Mouse (Mus musculus): ENCODE measurements around the gene Fbxo44. TPM values are rescaled to one million over a fixed set of nuclear protein-coding genes. Genes with fewer than 3 reads are reported as not detected.
A peak's percentile ranks its signal among the peaks of the same experiment; 100 is the strongest.

Gene Fbxo44
- polyA plus RNA-seq, 1 experiment from 2014 or later: 20.4 TPM

DNA sequence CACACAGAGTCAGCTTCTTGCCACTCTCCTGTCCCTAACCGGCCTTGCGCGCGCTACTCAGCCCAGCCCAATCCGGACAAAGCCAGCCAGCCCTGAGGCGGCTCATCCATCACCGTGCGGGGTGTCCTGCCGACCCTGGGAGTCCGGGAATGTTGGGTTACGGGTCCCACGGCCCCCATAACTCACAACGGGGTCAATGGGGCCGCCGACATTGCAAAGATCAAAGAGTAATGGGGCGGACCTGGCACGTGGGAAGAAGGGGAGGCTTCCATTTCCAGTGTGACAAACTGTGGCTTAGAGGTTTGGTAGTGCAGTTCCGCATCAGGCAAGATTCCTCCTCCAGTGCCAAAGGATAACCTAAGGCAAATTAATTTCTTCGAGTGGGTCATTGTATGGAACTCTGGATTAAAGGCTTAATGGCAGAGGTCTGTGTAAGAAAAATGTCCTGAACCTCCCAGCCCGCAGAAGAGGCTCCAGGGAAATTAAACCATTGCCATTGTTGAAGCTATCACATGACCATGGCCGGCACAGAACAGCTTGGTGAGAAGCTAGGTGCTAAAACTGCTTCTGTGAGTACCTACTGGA, 28.7 kb downstream of the Fbxo44 start:
- H3K9me3 ChIP-seq (replicated peaks; ENCODE audit: control insufficient read depth, low read length): no peaks in the 10 kb centered on the region
- no peak overlapping the region for H3K27ac ChIP-seq (ENCODE audit: low read depth, low read length)
- ATAC-seq (replicated peaks; ENCODE audit: insufficient number of reproducible peaks, low FRiP score, low TSS enrichment): peak; percentile 28; the same call in 1 of the 2 replicates
- peak overlapping the region; percentile 96 for H3K4me2 ChIP-seq
- under 1% methylated on average over 21 of the region's 21 CpGs for WGBS (ENCODE audit: insufficient replicate concordance)
- peaks cover 4% of the 10 kb centered on the region; the same call in 1 of the 2 replicates for H3K4me1 ChIP-seq (ENCODE audit: control insufficient read depth, insufficient read depth, low read length)
- peak overlapping the region; percentile 62 for H3K4me3 ChIP-seq (ENCODE audit: low read depth, low read length)
- peaks cover 54% of the 10 kb centered on the region for H3K27me3 ChIP-seq (ENCODE audit: control insufficient read depth, insufficient read depth, low read length)
- no peaks in the 10 kb centered on the region for H3K36me3 ChIP-seq (ENCODE audit: control insufficient read depth, insufficient read depth, low read length)
- no peak overlapping the region for H3K9ac ChIP-seq (ENCODE audit: low read depth, low read length)

DNA sequence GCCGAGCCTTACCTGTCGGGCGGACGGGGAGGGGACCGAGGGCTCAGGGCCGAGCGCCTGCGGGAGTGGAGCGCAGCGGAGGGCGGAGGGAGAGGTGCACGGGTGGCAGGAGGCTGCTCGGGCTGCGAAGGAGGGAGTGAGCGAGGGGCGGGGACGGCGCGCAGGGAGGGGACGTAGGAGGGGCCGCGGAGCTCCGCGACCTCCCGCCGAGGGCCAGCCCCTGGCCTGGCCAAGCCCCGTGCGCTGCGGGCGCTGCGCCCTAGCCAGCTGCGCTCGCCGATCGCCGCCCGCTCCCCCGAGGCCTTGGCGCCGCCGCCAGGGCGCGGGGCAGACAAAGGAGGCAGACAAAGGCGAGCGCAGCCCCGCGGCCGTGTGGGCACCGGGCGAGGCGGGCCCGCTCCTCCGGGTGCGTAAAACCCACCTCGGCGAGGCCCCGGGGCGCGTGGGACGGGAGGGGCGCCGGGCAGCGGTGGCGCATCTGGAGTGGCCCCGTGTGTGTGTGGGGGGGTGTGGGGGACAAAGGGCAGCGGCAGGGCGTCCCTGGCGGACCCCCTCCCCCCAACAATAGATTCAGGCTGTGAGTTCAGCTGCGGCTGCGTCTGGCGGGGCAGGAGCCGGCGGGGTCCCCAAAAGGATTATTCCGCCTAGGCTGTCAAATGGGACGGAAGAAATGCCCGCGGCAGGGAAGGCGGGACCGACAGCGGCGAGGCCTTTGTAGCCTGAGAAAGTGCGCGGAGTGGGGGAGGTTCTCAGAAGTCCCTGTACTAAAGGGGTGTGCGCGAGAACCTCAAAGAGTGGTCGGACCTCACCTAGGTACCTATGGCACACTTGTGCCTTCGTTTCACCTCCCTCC, 29.5 kb downstream of the Fbxo44 start, which contains the start of gene Draxin:
Draxin (minus strand) TSS at position 138 of the 853 bp plus-strand sequence.
- Histone ChIP-seq H3K4me1 (ENCODE audit: control insufficient read depth, insufficient read depth, low read length) (peaks cover 4% of the 10 kb centered on the region; the same call in 1 of the 2 replicates), H3K4me3 (ENCODE audit: low read depth, low read length) (peak within 1 kb of the TSS; percentile 62), H3K36me3 (ENCODE audit: control insufficient read depth, insufficient read depth, low read length) (no peaks in the 10 kb centered on the region), H3K4me2 (peak within 1 kb of the TSS; percentile 96), H3K9me3 (replicated peaks; ENCODE audit: control insufficient read depth, low read length) (no peaks in the 10 kb centered on the region), H3K27me3 (ENCODE audit: control insufficient read depth, insufficient read depth, low read length) (peaks cover 55% of the 10 kb centered on the region), H3K9ac (ENCODE audit: low read depth, low read length) (peak within 1 kb of the TSS; percentile 68), H3K27ac (ENCODE audit: low read depth, low read length) (no peak within 1 kb of the TSS)
- under 1% methylated on average over 76 of the region's 87 CpGs for WGBS (ENCODE audit: insufficient replicate concordance)
- peak; percentile 71 for ATAC-seq (replicated peaks; ENCODE audit: insufficient number of reproducible peaks, low FRiP score, low TSS enrichment)

DNA sequence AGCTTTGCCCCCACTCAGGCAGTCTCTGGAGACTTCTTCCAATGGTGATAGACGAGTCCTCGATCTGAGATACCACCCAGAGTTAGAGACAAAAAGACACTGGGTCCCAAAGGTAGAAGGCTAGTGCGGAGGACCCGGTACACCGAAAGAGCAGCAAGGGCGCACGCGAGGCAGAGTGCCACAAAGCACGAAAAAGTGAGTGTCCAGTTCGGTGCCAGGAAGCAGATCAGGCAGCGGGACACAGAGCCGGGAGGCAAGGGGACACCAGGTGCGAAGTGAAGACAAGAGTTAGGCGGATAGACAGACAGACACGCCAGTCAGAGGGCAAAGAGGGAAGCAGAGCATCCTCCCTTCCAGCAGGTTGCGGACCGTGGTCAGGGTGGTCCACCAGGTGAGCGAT, 30.1 kb downstream of the Fbxo44 start, which contains the start of gene Mad2l2:
Mad2l2 (plus strand) TSS at position 252 of the 400 bp plus-strand sequence.
- H3K4me3 ChIP-seq (ENCODE audit: low read depth, low read length): peak within 1 kb of the TSS; percentile 62
- peak within 1 kb of the TSS; percentile 68 for H3K9ac ChIP-seq (ENCODE audit: low read depth, low read length)
- no peaks in the 10 kb centered on the region for H3K36me3 ChIP-seq (ENCODE audit: control insufficient read depth, insufficient read depth, low read length)
- peak within 1 kb of the TSS; percentile 96 for H3K4me2 ChIP-seq
- 1% methylated on average over 17 of the region's 18 CpGs for WGBS (ENCODE audit: insufficient replicate concordance)
- peaks cover 4% of the 10 kb centered on the region; the same call in 1 of the 2 replicates for H3K4me1 ChIP-seq (ENCODE audit: control insufficient read depth, insufficient read depth, low read length)
- no peak for ATAC-seq (replicated peaks; ENCODE audit: insufficient number of reproducible peaks, low FRiP score, low TSS enrichment)
- H3K9me3 ChIP-seq (replicated peaks; ENCODE audit: control insufficient read depth, low read length): no peaks in the 10 kb centered on the region
- peaks cover 55% of the 10 kb centered on the region for H3K27me3 ChIP-seq (ENCODE audit: control insufficient read depth, insufficient read depth, low read length)
- H3K27ac ChIP-seq (ENCODE audit: low read depth, low read length): no peak within 1 kb of the TSS

DNA sequence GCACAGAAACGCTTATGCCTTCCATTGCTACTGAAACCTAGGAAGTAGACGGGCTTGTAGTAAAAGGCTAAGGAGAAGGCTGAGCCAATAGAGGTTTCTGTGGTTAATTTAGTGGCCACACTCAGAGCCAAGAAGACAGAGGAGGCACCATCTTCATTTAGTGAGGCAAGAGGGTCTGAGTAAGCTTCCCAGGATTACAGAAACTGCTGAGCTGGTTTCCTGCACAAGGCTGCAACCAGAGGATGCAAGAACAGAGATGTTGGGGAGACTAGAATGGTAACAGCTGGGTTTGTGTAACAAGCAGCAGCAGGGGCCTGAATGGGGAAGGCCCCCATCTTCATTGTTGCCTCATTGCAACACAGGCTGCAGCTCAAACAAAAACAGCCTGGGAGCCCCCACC, 31.6 kb downstream of the Fbxo44 start:
- Histone ChIP-seq H3K9ac (ENCODE audit: low read depth, low read length) (no peak overlapping the region), H3K27me3 (ENCODE audit: control insufficient read depth, insufficient read depth, low read length) (peaks cover 59% of the 10 kb centered on the region), H3K36me3 (ENCODE audit: control insufficient read depth, insufficient read depth, low read length) (no peaks in the 10 kb centered on the region), H3K4me3 (ENCODE audit: low read depth, low read length) (no peak overlapping the region), H3K9me3 (replicated peaks; ENCODE audit: control insufficient read depth, low read length) (no peaks in the 10 kb centered on the region), H3K4me2 (no peak overlapping the region), H3K27ac (ENCODE audit: low read depth, low read length) (no peak overlapping the region), H3K4me1 (ENCODE audit: control insufficient read depth, insufficient read depth, low read length) (peaks cover 4% of the 10 kb centered on the region; the same call in 1 of the 2 replicates)
- 58% methylated on average over 2 of the region's 2 CpGs for WGBS (ENCODE audit: insufficient replicate concordance)
- ATAC-seq (replicated peaks; ENCODE audit: insufficient number of reproducible peaks, low FRiP score, low TSS enrichment): no peak

DNA sequence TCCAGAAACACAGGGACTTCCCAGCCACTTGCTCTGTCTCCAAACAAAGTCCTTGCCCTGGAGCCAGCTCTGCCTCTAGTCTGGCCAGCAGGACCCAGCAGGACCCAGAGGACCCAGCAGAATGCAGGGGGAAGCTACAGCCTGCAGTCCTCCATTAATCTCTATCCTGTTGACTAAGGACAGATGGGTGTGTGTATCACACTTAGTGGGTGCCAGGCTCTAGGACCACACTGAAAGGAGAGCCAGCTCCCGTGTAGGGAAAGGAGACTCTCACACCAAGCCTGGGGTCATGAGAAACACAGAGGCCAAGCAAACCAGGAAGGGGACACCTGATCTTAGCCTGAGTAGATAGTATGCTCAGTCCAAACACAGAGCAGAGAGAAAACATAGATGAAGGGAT, 32.0 kb downstream of the Fbxo44 start:
- no peaks in the 10 kb centered on the region for H3K9me3 ChIP-seq (replicated peaks; ENCODE audit: control insufficient read depth, low read length)
- no peak for ATAC-seq (replicated peaks; ENCODE audit: insufficient number of reproducible peaks, low FRiP score, low TSS enrichment)
- H3K27ac ChIP-seq (ENCODE audit: low read depth, low read length): no peak overlapping the region
- WGBS (ENCODE audit: insufficient replicate concordance): 38% methylated on average over 1 of the region's 1 CpGs
- no peak overlapping the region for H3K4me2 ChIP-seq
- H3K27me3 ChIP-seq (ENCODE audit: control insufficient read depth, insufficient read depth, low read length): peaks cover 60% of the 10 kb centered on the region
- no peak overlapping the region for H3K9ac ChIP-seq (ENCODE audit: low read depth, low read length)
- no peaks in the 10 kb centered on the region for H3K36me3 ChIP-seq (ENCODE audit: control insufficient read depth, insufficient read depth, low read length)
- H3K4me1 ChIP-seq (ENCODE audit: control insufficient read depth, insufficient read depth, low read length): peaks cover 4% of the 10 kb centered on the region; the same call in 1 of the 2 replicates
- no peak overlapping the region for H3K4me3 ChIP-seq (ENCODE audit: low read depth, low read length)

DNA sequence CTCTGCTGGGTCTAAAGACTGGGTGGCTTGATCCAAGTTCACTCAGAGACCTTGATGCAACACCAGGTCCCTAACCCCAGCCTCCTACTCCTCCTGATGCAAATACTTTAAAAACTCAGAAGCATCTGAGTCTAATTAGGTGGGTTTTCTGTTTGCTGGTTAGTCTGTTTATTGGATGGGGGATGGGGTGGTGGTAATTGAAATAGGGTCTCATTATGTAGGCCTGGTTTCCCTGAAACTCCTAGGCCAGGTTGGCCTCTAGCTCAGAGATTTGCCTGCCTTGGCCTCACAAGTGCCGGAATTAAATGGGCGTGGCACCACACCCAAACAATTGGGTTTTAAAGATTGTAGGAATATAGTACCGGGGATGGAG, 37.6 kb downstream of the Fbxo44 start:
- WGBS (ENCODE audit: insufficient replicate concordance): 73% methylated on average over 3 of the region's 3 CpGs
- no peak overlapping the region for H3K9ac ChIP-seq (ENCODE audit: low read depth, low read length)
- no peak overlapping the region for H3K4me2 ChIP-seq
- peaks cover 12% of the 10 kb centered on the region for H3K27me3 ChIP-seq (ENCODE audit: control insufficient read depth, insufficient read depth, low read length)
- no peak overlapping the region for H3K27ac ChIP-seq (ENCODE audit: low read depth, low read length)
- ATAC-seq (replicated peaks; ENCODE audit: insufficient number of reproducible peaks, low FRiP score, low TSS enrichment): no peak
- H3K9me3 ChIP-seq (replicated peaks; ENCODE audit: control insufficient read depth, low read length): no peaks in the 10 kb centered on the region
- H3K4me1 ChIP-seq (ENCODE audit: control insufficient read depth, insufficient read depth, low read length): no peaks in the 10 kb centered on the region
- H3K36me3 ChIP-seq (ENCODE audit: control insufficient read depth, insufficient read depth, low read length): no peaks in the 10 kb centered on the region
- H3K4me3 ChIP-seq (ENCODE audit: low read depth, low read length): no peak overlapping the region

DNA sequence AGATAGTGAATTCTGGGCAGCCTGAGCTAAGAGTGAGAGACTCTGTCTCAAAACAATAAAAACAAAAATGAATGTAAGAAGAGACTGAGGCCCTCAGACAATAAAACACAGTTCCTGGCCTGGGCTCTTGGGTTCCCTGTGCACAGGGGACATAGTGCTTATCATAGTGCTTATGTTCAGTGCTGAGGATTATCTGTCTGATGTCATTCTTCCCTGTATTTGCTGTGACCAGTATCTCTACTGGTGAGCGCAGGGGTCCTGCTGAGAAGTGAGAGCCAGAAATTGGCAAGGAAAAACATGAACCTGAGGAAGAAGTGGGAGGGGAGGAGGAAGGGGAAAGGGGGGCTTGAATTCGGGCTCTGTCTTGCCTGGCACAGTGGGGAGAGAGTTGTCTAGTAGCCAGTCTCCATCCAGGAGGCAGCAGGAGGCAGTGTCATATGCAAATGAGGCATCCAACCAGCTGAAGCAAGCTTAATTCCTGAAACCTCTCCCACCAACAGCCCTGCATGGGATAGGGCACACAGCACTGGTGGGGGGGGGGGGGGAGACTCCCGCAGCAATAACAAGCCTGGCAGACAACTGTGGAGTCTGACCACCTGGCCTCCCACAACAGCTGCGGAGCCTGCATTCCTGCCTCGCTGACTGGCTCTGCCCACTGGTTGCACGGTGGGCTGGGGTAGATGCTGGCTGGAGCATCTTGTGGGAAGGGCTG, 38.1 kb downstream of the Fbxo44 start:
- ATAC-seq (replicated peaks; ENCODE audit: insufficient number of reproducible peaks, low FRiP score, low TSS enrichment): no peak
- no peak overlapping the region for H3K4me3 ChIP-seq (ENCODE audit: low read depth, low read length)
- no peaks in the 10 kb centered on the region for H3K4me1 ChIP-seq (ENCODE audit: control insufficient read depth, insufficient read depth, low read length)

DNA sequence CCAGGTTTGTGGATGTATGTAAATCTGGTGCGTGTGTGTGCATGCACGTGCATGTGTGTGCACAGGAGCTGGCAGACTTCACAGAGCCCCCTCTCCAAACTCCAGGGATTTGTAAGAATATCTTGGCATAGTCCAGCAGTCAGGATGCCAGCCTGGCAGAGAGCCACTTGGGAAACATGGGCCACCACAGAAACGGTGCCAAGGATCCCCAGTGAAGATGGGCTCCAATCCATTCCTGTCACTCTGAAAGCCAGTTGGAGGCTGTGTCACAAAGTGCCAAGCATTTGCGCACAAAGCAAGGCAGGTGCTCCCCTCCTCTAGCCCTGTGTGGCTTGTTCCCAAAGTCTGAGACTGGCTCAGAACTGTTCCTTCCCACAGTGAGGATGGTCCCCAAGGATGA, 38.9 kb downstream of the Fbxo44 start:
- no peaks in the 10 kb centered on the region for H3K36me3 ChIP-seq (ENCODE audit: control insufficient read depth, insufficient read depth, low read length)
- H3K9ac ChIP-seq (ENCODE audit: low read depth, low read length): no peak overlapping the region
- H3K4me1 ChIP-seq (ENCODE audit: control insufficient read depth, insufficient read depth, low read length): no peaks in the 10 kb centered on the region
- H3K4me2 ChIP-seq: no peak overlapping the region
- H3K4me3 ChIP-seq (ENCODE audit: low read depth, low read length): no peak overlapping the region
- 84% methylated on average over 4 of the region's 4 CpGs for WGBS (ENCODE audit: insufficient replicate concordance)
- peaks cover 5% of the 10 kb centered on the region; the same call in 1 of the 2 replicates for H3K27me3 ChIP-seq (ENCODE audit: control insufficient read depth, insufficient read depth, low read length)
- H3K27ac ChIP-seq (ENCODE audit: low read depth, low read length): no peak overlapping the region
- ATAC-seq (replicated peaks; ENCODE audit: insufficient number of reproducible peaks, low FRiP score, low TSS enrichment): no peak
- no peaks in the 10 kb centered on the region for H3K9me3 ChIP-seq (replicated peaks; ENCODE audit: control insufficient read depth, low read length)

More for the DNA sequence above, 38.1 kb downstream of the Fbxo44 start:
- Histone ChIP-seq H3K9ac (ENCODE audit: low read depth, low read length) (no peak overlapping the region), H3K4me2 (no peak overlapping the region), H3K36me3 (ENCODE audit: control insufficient read depth, insufficient read depth, low read length) (no peaks in the 10 kb centered on the region), H3K9me3 (replicated peaks; ENCODE audit: control insufficient read depth, low read length) (no peaks in the 10 kb centered on the region), H3K27ac (ENCODE audit: low read depth, low read length) (no peak overlapping the region), H3K27me3 (ENCODE audit: control insufficient read depth, insufficient read depth, low read length) (peaks cover 8% of the 10 kb centered on the region; the same call in 1 of the 2 replicates)
- WGBS (ENCODE audit: insufficient replicate concordance): 10% methylated on average over 6 of the region's 6 CpGs
